7 mouse cellular contexts compared by ENCODE assay signal in genomic region chr8:46470792-46471781, GRCm38 (mm10). TPM values are rescaled to one million over a fixed set of nuclear protein-coding genes. Genes with fewer than 3 reads are reported as not detected.
DNase-seq lines count a peak whose midpoint lies in the region; ATAC-seq and TF ChIP-seq lines count a peak whose summit lies in the region.

Acsl1 (plus strand) TSS chr8:46471037.

- ATAC-seq in intestine, postnatal 0 days, result peak; percentile 98
- ATAC-seq in midbrain, embryonic 12.5 days (ENCODE audit: low FRiP score, low read depth), result peak; percentile 96

- TF ChIP-seq CTCF in intestine, postnatal 0 days (IDR thresholded peaks at IDR 0.05; ENCODE audit: low read depth), result no peak

- H3K9ac ChIP-seq in intestine, postnatal 0 days (ENCODE audit: low read depth, low read length), result peak within 1 kb of the TSS; percentile 92
- peak within 1 kb of the TSS; percentile 81 for H3K9ac ChIP-seq in midbrain, embryonic 12.5 days (replicated peaks)

- H3K36me3 ChIP-seq in intestine, postnatal 0 days (ENCODE audit: control insufficient read depth, insufficient read depth), result no peaks in the 10 kb centered on the region; the same call in 1 of the 2 replicates
- no peaks in the 10 kb centered on the region for H3K36me3 ChIP-seq in midbrain, embryonic 12.5 days

- H3K4me1 ChIP-seq in intestine, postnatal 0 days (replicated peaks; ENCODE audit: control insufficient read depth, insufficient read depth, low read length), result no peaks in the 10 kb centered on the region; the same call in 1 of the 2 replicates
- no peaks in the 10 kb centered on the region; the same call in 1 of the 2 replicates for H3K4me1 ChIP-seq in midbrain, embryonic 12.5 days

- DNase-seq in adrenal gland, postnatal 10 days, result peak; percentile 100
- peak; percentile 100 for DNase-seq in embryo, embryonic 9.5 days (ENCODE audit: extremely low spot score)
- no peak for DNase-seq in gonadal fat pad, adult 2 months (ENCODE audit: low read depth)
- peak; percentile 99 for DNase-seq in left cerebral cortex, postnatal 4 days
- peak; percentile 100 for DNase-seq in spleen, adult 18-20 months

- peak within 1 kb of the TSS; percentile 97 for H3K27ac ChIP-seq in intestine, postnatal 0 days (ENCODE audit: low read depth, low read length)
- peak within 1 kb of the TSS; percentile 72 for H3K27ac ChIP-seq in midbrain, embryonic 12.5 days (replicated peaks)

- H3K4me2 ChIP-seq in intestine, postnatal 0 days (replicated peaks; ENCODE audit: low read depth), result peak within 1 kb of the TSS; percentile 85
- peak within 1 kb of the TSS; percentile 95 for H3K4me2 ChIP-seq in midbrain, embryonic 12.5 days (replicated peaks)

- intact Hi-C loops in left cerebral cortex, postnatal 4 days (cut with DNase I), result loop anchor here (10.0 kb wide), 1 partner anchor 156 kb away; no protein-coding TSS in a partner anchor

- no peaks in the 10 kb centered on the region for H3K27me3 ChIP-seq in intestine, postnatal 0 days (replicated peaks; ENCODE audit: control insufficient read depth, insufficient read depth, low read length)
- peaks cover 12% of the 10 kb centered on the region for H3K27me3 ChIP-seq in midbrain, embryonic 12.5 days

- no peaks in the 10 kb centered on the region for H3K9me3 ChIP-seq in intestine, postnatal 0 days (ENCODE audit: control insufficient read depth)
- H3K9me3 ChIP-seq in midbrain, embryonic 12.5 days, result no peaks in the 10 kb centered on the region

- under 1% methylated on average over 93 of the region's 106 CpGs for WGBS in intestine, postnatal 0 days
- under 1% methylated on average over 102 of the region's 106 CpGs for WGBS in midbrain, embryonic 12.5 days

- peak within 1 kb of the TSS; percentile 91 for H3K4me3 ChIP-seq in intestine, postnatal 0 days (ENCODE audit: low read depth, low read length)
- peak within 1 kb of the TSS; percentile 86 for H3K4me3 ChIP-seq in midbrain, embryonic 12.5 days

RNA-seq across cellular contexts. Expression of gene Acsl1, which starts in this region (rescaled TPM):
- total RNA-seq in adrenal gland, postnatal 10 days (2021), result 100 to 1,000 TPM; 915 to 931 TPM
- polyA plus RNA-seq in gonadal fat pad, adult 2 months (2012; rRNA removed), result 276 and 284 TPM in 2 replicates
- 54.0 and 59.1 TPM in 2 replicates for polyA plus RNA-seq in intestine, postnatal 0 days (2015; fragmentation: Nextera tagmentation; extraction: Ambion mirVana)
- 10 to 100 TPM; 40.5 to 41.7 TPM for total RNA-seq in left cerebral cortex, postnatal 4 days (2021)
- polyA plus RNA-seq in midbrain, embryonic 12.5 days (2016; fragmentation: Nextera tagmentation; extraction: Ambion mirVana), result 7.8 and 8.9 TPM in 2 replicates

Comparison
In these comparisons a context has a peak if more than half of its experiments do, and no peak if none do; other contexts are left out.
1. RNA of gene Acsl1 (total RNA-seq): 915 to 931 TPM in adrenal gland, postnatal 10 days; 40.5 to 41.7 TPM in left cerebral cortex, postnatal 4 days; every median in the first group is over 10 times any median in the second.